Comparison of ENCODE assay signal across 12 mouse cellular contexts in the genomic region with DNA sequence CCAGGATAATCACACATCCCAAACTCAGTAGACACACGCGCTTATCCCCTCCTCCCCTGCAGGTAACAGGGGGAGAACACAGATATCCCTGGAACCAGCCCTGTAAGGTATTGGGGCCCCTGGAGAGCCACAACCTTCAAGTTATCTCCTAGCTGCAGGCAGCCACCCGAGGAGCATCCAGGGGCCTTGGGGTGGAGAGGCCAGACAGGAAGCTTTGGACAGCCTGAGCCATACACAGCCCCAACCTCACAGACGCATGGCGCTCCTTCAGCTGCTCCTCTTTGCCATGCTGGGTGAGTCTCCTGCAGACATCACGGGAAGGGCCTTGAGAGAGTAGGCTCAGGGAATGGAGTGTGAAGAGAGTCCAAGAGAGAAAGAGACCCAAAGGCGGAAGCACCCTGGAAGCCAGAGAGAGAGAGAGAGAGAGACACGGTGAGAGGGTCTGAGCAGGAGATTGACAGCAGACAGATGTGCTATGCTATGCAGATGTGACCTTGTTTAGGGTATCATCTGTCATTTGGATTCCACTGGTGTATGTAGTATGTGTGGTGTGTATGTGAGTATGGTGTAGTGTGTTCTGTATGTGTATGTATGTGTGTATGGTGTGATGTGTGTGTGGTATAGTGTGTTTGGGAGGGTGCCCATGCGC. TPM values are rescaled to one million over a fixed set of nuclear protein-coding genes. Genes with fewer than 3 reads are reported as not detected.
DNase-seq lines count a peak whose midpoint lies in the region; ATAC-seq and TF ChIP-seq lines count a peak whose summit lies in the region.
"Had no signal": no experiment of that assay in that cellular context is flagged by ENCODE, and none has a peak within 500 bp of the region (broad histone marks: within the 10 kb centered on the region; RNA-seq: fewer than 3 reads in every experiment).

A gene (plus strand): TSS at position 150 of the 649 bp plus-strand sequence.

- 48% methylated on average over 9 of the region's 9 CpGs for WGBS in lung, postnatal 0 days
- WGBS in liver, embryonic 11.5 days, result 24% methylated on average over 9 of the region's 9 CpGs
- WGBS in hindbrain, embryonic 13.5 days, result 71% methylated on average over 9 of the region's 9 CpGs

- no peaks in the 10 kb centered on the region for H3K9me3 ChIP-seq in lung, postnatal 0 days (ENCODE audit: low read length)
- no peaks in the 10 kb centered on the region for H3K9me3 ChIP-seq in liver, embryonic 11.5 days (ENCODE audit: control insufficient read depth, low read length)
- H3K9me3 ChIP-seq in hindbrain, embryonic 13.5 days, result no peaks in the 10 kb centered on the region
- H3K9me3 ChIP-seq: midbrain, embryonic 12.5 days had no signal

- H3K27me3 ChIP-seq in lung, postnatal 0 days (replicated peaks; ENCODE audit: insufficient read depth, low read length), result no peaks in the 10 kb centered on the region
- H3K27me3 ChIP-seq in liver, embryonic 11.5 days (replicated peaks; ENCODE audit: control insufficient read depth, insufficient read depth, low read length), result no peaks in the 10 kb centered on the region
- peaks cover 4% of the 10 kb centered on the region; the same call in 1 of the 2 replicates for H3K27me3 ChIP-seq in hindbrain, embryonic 13.5 days

- no peak within 1 kb of the TSS for H3K4me2 ChIP-seq in lung, postnatal 0 days (replicated peaks; ENCODE audit: low read depth, low read length)
- peak within 1 kb of the TSS; percentile 82 for H3K4me2 ChIP-seq in liver, embryonic 11.5 days
- no peak within 1 kb of the TSS for H3K4me2 ChIP-seq in hindbrain, embryonic 13.5 days
- H3K4me2 ChIP-seq: midbrain, embryonic 12.5 days had no signal

- H3K36me3 ChIP-seq in lung, postnatal 0 days (ENCODE audit: insufficient read depth, low read length), result no peaks in the 10 kb centered on the region
- H3K36me3 ChIP-seq in liver, embryonic 11.5 days (ENCODE audit: control insufficient read depth, insufficient read depth, low read length), result no peaks in the 10 kb centered on the region
- no peaks in the 10 kb centered on the region for H3K36me3 ChIP-seq in hindbrain, embryonic 13.5 days
- H3K36me3 ChIP-seq: midbrain, embryonic 12.5 days had no signal

- H3K9ac ChIP-seq in lung, postnatal 0 days (replicated peaks; ENCODE audit: low read depth), result no peak within 1 kb of the TSS
- H3K9ac ChIP-seq in liver, embryonic 11.5 days (ENCODE audit: low read depth, low read length), result peak within 1 kb of the TSS; percentile 66
- H3K9ac ChIP-seq in hindbrain, embryonic 13.5 days, result no peak within 1 kb of the TSS

- no peaks in the 10 kb centered on the region for H3K4me1 ChIP-seq in lung, postnatal 0 days (ENCODE audit: insufficient read depth, low read depth, low read length)
- peaks cover 47% of the 10 kb centered on the region for H3K4me1 ChIP-seq in liver, embryonic 11.5 days (replicated peaks; ENCODE audit: control insufficient read depth, insufficient read depth, low read length)
- no peaks in the 10 kb centered on the region; the same call in 1 of the 2 replicates for H3K4me1 ChIP-seq in hindbrain, embryonic 13.5 days (replicated peaks)

- TF ChIP-seq CTCF in lung, postnatal 0 days (IDR thresholded peaks at IDR 0.05), result no peak

- no peak for TF ChIP-seq EP300 in lung, postnatal 0 days (IDR thresholded peaks at IDR 0.05)

- DNase-seq in lung, postnatal 0 days (ENCODE audit: low spot score), result no peak
- no peak for DNase-seq in lung, postnatal 14 days
- peak; percentile 90 for DNase-seq in c-Kit-positive CD71-positive TER-119-positive erythroid progenitor cells, embryonic 14.5 days (ENCODE audit: low spot score)
- peak; percentile 74 for DNase-seq in liver, embryonic 11.5 days (ENCODE audit: low spot score)
- peak; percentile 54 to 73 for DNase-seq in spleen, postnatal 36 days (ENCODE audit: low spot score in 2 of 2)
- DNase-seq in frontal cortex, postnatal 25 days (ENCODE audit: low spot score in 2 of 2), result no peak
- DNase-seq in cerebellum, adult 11-12 months, result no peak
- DNase-seq: cerebellum, postnatal 14 days; kidney, adult 9 months had no signal

- peak; percentile 25; the same call in 1 of the 2 replicates for ATAC-seq in lung, postnatal 0 days
- peak; percentile 94 for ATAC-seq in liver, embryonic 11.5 days (replicated peaks; ENCODE audit: low FRiP score)
- no peak for ATAC-seq in hindbrain, embryonic 13.5 days (ENCODE audit: low FRiP score)
- ATAC-seq: forebrain, embryonic 14.5 days had no signal

- H3K27ac ChIP-seq in lung, postnatal 0 days (ENCODE audit: low read length), result no peak within 1 kb of the TSS
- H3K27ac ChIP-seq in liver, embryonic 11.5 days (ENCODE audit: low read depth, low read length), result peak within 1 kb of the TSS; percentile 87
- no peak within 1 kb of the TSS for H3K27ac ChIP-seq in hindbrain, embryonic 13.5 days
- H3K27ac ChIP-seq: midbrain, embryonic 12.5 days had no signal

- no peak within 1 kb of the TSS for H3K4me3 ChIP-seq in lung, postnatal 0 days (ENCODE audit: low read depth, low read length)
- H3K4me3 ChIP-seq in liver, embryonic 11.5 days (ENCODE audit: low read depth, low read length), result peak within 1 kb of the TSS; percentile 52
- H3K4me3 ChIP-seq in hindbrain, embryonic 13.5 days, result no peak within 1 kb of the TSS
- H3K4me3 ChIP-seq: midbrain, embryonic 12.5 days had no signal

RNA-seq across cellular contexts. Expression of the gene that starts here (rescaled TPM):
- polyA plus RNA-seq in lung, postnatal 0 days (2015; fragmentation: Nextera tagmentation; extraction: Ambion mirVana), result not detected in 2 replicates
- 49.3 and 54.3 TPM in 2 replicates for polyA plus RNA-seq in liver, embryonic 11.5 days (2014; fragmentation: Nextera tagmentation; extraction: Ambion mirVana)
- polyA plus RNA-seq in hindbrain, embryonic 13.5 days (2015; fragmentation: Nextera tagmentation; extraction: Ambion mirVana), result not detected in 2 replicates
- polyA plus RNA-seq: forebrain, embryonic 14.5 days had no signal

Comparison
In these comparisons a context has a peak if more than half of its experiments do, and no peak if none do; other contexts are left out.
1. RNA of the gene that starts here (polyA plus RNA-seq): 49.3 to 54.3 TPM in liver, embryonic 11.5 days; not detected in lung, postnatal 0 days and not detected in hindbrain, embryonic 13.5 days; every median in the first group is over 10 times any median in the second.
2. Peak in ATAC-seq in lung, postnatal 0 days; RNA of the gene not detected or under 1 TPM.
3. DNase-seq: peak in c-Kit-positive CD71-positive TER-119-positive erythroid progenitor cells, embryonic 14.5 days (single experiment), liver, embryonic 11.5 days (single experiment) and spleen, postnatal 36 days (2 of 2); none in lung, postnatal 0 days (single experiment), lung, postnatal 14 days (single experiment), frontal cortex, postnatal 25 days (0 of 2) and cerebellum, adult 11-12 months (single experiment).